In genomic region chr10:85522220-85522760, GRCm38 (mm10) we compare ENCODE assay signal across 25 mouse cellular contexts.
DNase-seq lines count a peak whose midpoint lies in the region; ATAC-seq lines count a peak whose summit lies in the region.
"Had no signal": no experiment of that assay in that cellular context is flagged by ENCODE, and none has a peak within 500 bp of the region (broad histone marks: within the 10 kb centered on the region; RNA-seq: fewer than 3 reads in every experiment).

No protein-coding gene starts in this region.

- peaks cover 17% of the 10 kb centered on the region; the same call in 1 of the 2 replicates for H3K4me1 ChIP-seq in midbrain, embryonic 14.5 days (ENCODE audit: control insufficient read depth, insufficient read depth, low read length)

- no peak overlapping the region for H3K27ac ChIP-seq in midbrain, embryonic 14.5 days (replicated peaks; ENCODE audit: low read depth, low read length)
- H3K27ac ChIP-seq: embryonic facial prominence, embryonic 12.5 days; embryonic facial prominence, embryonic 15.5 days; heart, adult 2 months; heart, embryonic 10.5 days; heart, embryonic 13.5 days; hindbrain, embryonic 12.5 days; hindbrain, embryonic 15.5 days had no signal

- ATAC-seq in midbrain, embryonic 14.5 days (ENCODE audit: low FRiP score, low TSS enrichment): no peak
- ATAC-seq: forebrain, embryonic 14.5 days; intestine, postnatal 0 days had no signal

- no peaks in the 10 kb centered on the region for H3K9me3 ChIP-seq in midbrain, embryonic 14.5 days (ENCODE audit: control insufficient read depth, low read length)
- H3K9me3 ChIP-seq: embryonic facial prominence, embryonic 12.5 days; embryonic facial prominence, embryonic 15.5 days; heart, embryonic 10.5 days; heart, embryonic 13.5 days; hindbrain, embryonic 12.5 days; hindbrain, embryonic 15.5 days had no signal

- no peak overlapping the region for H3K4me3 ChIP-seq in midbrain, embryonic 14.5 days (replicated peaks; ENCODE audit: low read depth, low read length)
- H3K4me3 ChIP-seq: embryonic facial prominence, embryonic 12.5 days; embryonic facial prominence, embryonic 15.5 days; heart, adult 2 months; heart, embryonic 10.5 days; heart, embryonic 13.5 days; hindbrain, embryonic 12.5 days; hindbrain, embryonic 15.5 days had no signal

- H3K9ac ChIP-seq in midbrain, embryonic 14.5 days (replicated peaks; ENCODE audit: low read length): no peak overlapping the region
- H3K9ac ChIP-seq: embryonic facial prominence, embryonic 12.5 days; embryonic facial prominence, embryonic 15.5 days; heart, embryonic 13.5 days; hindbrain, embryonic 12.5 days; hindbrain, embryonic 15.5 days had no signal

- H3K27me3 ChIP-seq in midbrain, embryonic 14.5 days (ENCODE audit: control insufficient read depth, insufficient read depth, low read length): no peaks in the 10 kb centered on the region
- H3K27me3 ChIP-seq: embryonic facial prominence, embryonic 12.5 days; embryonic facial prominence, embryonic 15.5 days; hindbrain, embryonic 12.5 days; hindbrain, embryonic 15.5 days had no signal

- peak; percentile 74 for DNase-seq in adrenal gland, adult 2 months
- no peak for DNase-seq in adrenal gland, adult 18-20 months (ENCODE audit: low spot score in 2 of 2)
- peak; percentile 41 for DNase-seq in NIH3T3 (ENCODE audit: low read depth)
- peak; percentile 51 for DNase-seq in adrenal gland, adult 8-10 months
- peak; percentile 22 for DNase-seq in adrenal gland, postnatal 25 days
- DNase-seq in layer of hippocampus, postnatal 14 days (ENCODE audit: low spot score in 2 of 2): no peak
- DNase-seq in kidney, postnatal 14 days: no peak
- no peak for DNase-seq in midbrain, embryonic 14.5 days
- DNase-seq: B cell, adult 2 months; cerebellum, adult 11 months; cerebellum, adult 2 months; cerebellum, adult 9-11 months; cerebellum, postnatal 25 days; gastrocnemius, postnatal 25 days; heart, adult 2 months; heart, postnatal 14 days; kidney, adult 2 months had no signal

- H3K36me3 ChIP-seq in midbrain, embryonic 14.5 days (ENCODE audit: control insufficient read depth, insufficient read depth, low read length): no peaks in the 10 kb centered on the region
- H3K36me3 ChIP-seq: embryonic facial prominence, embryonic 12.5 days; embryonic facial prominence, embryonic 15.5 days; heart, embryonic 10.5 days; heart, embryonic 13.5 days; hindbrain, embryonic 12.5 days; hindbrain, embryonic 15.5 days had no signal

- WGBS in midbrain, embryonic 14.5 days: 87% methylated on average over 7 of the region's 7 CpGs

- H3K4me2 ChIP-seq in midbrain, embryonic 14.5 days (ENCODE audit: low read length): no peak overlapping the region
- H3K4me2 ChIP-seq: embryonic facial prominence, embryonic 12.5 days; embryonic facial prominence, embryonic 15.5 days; heart, embryonic 13.5 days; hindbrain, embryonic 12.5 days; hindbrain, embryonic 15.5 days had no signal

Comparison
In these comparisons a context has a peak if more than half of its experiments do, and no peak if none do; other contexts are left out.
1. DNase-seq: peak in adrenal gland, adult 2 months (single experiment), NIH3T3 (single experiment), adrenal gland, adult 8-10 months (single experiment) and adrenal gland, postnatal 25 days (single experiment); none in adrenal gland, adult 18-20 months (0 of 2), layer of hippocampus, postnatal 14 days (0 of 2), kidney, postnatal 14 days (single experiment) and midbrain, embryonic 14.5 days (single experiment).